Mouse (Mus musculus): Measurements from ENCODE around the gene Sp1. TPM values are rescaled to one million over a fixed set of nuclear protein-coding genes. Genes with fewer than 3 reads are reported as not detected.

Sp1 gene
- total and polyA plus RNA-seq, 3 experiments = 23.5 to 31.8 (median 27.1) TPM

- TF ChIP-seq EP300 (IDR thresholded peaks at IDR 0.05; ENCODE audit: low read length) (no peak), MXI1 (IDR thresholded peaks at IDR 0.05; ENCODE audit: low read depth, low read length) (peak; percentile 75; the same call in 1 of the 2 replicates), RAD21 (IDR thresholded peaks at IDR 0.05; ENCODE audit: low read depth, low read length) (no peak), NRF1 (IDR thresholded peaks at IDR 0.05; ENCODE audit: low read depth, low read length) (0 out of 2 replicates have a peak, but pooled peaks have one; percentile 36), CHD2 (IDR thresholded peaks at IDR 0.05; ENCODE audit: low read length) (peak; percentile 77), UBTF (IDR thresholded peaks at IDR 0.05; ENCODE audit: low read depth, low read length) (no peak), ZNF384 (IDR thresholded peaks at IDR 0.05; ENCODE audit: low read depth, low read length) (no peak), CTCF (conservative IDR thresholded peaks at IDR 0.05 in 1 of 2, IDR thresholded peaks at IDR 0.05 in 1 of 2; ENCODE audit: low read depth in 2 of 2, low read length in 2 of 2) (peak in 1 of 2 experiments; percentile 69; a peak in 2 of 4 replicates), SIN3A (IDR thresholded peaks at IDR 0.05; ENCODE audit: low read length) (peak; percentile 97), MAFK (IDR thresholded peaks at IDR 0.05; ENCODE audit: insufficient replicate concordance, low read length) (no peak), E2F4 (IDR thresholded peaks at IDR 0.05; ENCODE audit: insufficient replicate concordance, low read depth, low read length) (peak; percentile 46; the same call in 1 of the 2 replicates), PAX5 (IDR thresholded peaks at IDR 0.05; ENCODE audit: low read length) (no peak), USF1 (IDR thresholded peaks at IDR 0.05; ENCODE audit: low read depth, low read length) (no peak), TBP (conservative IDR thresholded peaks at IDR 0.05; ENCODE audit: low read depth, low read length) (peak; percentile 94), JUN (IDR thresholded peaks at IDR 0.05; ENCODE audit: insufficient read depth, low read depth, low read length) (no peak)
These were observed 53.0 kb downstream of the Sp1 start, which contains the start of gene Prr13 (continued) for GRCm38 (mm10) chr15:102458904-102459317.

- H3K4me3 ChIP-seq (replicated peaks in 1 of 3; ENCODE audit: low read depth in 2 of 3, low read length in 2 of 3, poor library complexity in 1 of 3) = peak overlapping the region; percentile 64 to 85 (median 83)
- dilution Hi-C loops (cut with MboI; ENCODE audit: extremely low pct_ligation_motif_present, extremely low pct_unique_long_range_greater_than_20kb, low sequenced_read_pairs) = no loop called here
- TF ChIP-seq ZKSCAN1 (IDR thresholded peaks at IDR 0.05; ENCODE audit: borderline replicate concordance, low read depth, low read length) (no peak), ETS1 (conservative IDR thresholded peaks at IDR 0.05; ENCODE audit: low read depth, low read length) (no peak), ZC3H11A (IDR thresholded peaks at IDR 0.05; ENCODE audit: low read depth, low read length) (no peak), HCFC1 (IDR thresholded peaks at IDR 0.05; ENCODE audit: low read depth, low read length) (no peak), MEF2A (IDR thresholded peaks at IDR 0.05; ENCODE audit: borderline replicate concordance, low read depth, low read length) (no peak), SMC3 (IDR thresholded peaks at IDR 0.05; ENCODE audit: low read depth, low read length) (no peak), TCF12 (IDR thresholded peaks at IDR 0.05; ENCODE audit: low read depth, low read length) (no peak), CTCF (conservative IDR thresholded peaks at IDR 0.05 in 1 of 2, IDR thresholded peaks at IDR 0.05 in 1 of 2; ENCODE audit: low read depth in 2 of 2, low read length in 2 of 2) (no peak), USF1 (IDR thresholded peaks at IDR 0.05; ENCODE audit: low read depth, low read length) (no peak), CHD1 (IDR thresholded peaks at IDR 0.05; ENCODE audit: low read depth, low read length) (no peak), POLR2A (IDR thresholded peaks at IDR 0.05; ENCODE audit: low read depth, low read length) (no peak), UBTF (IDR thresholded peaks at IDR 0.05; ENCODE audit: low read depth, low read length) (no peak), EP300 (IDR thresholded peaks at IDR 0.05; ENCODE audit: low read length) (no peak), KAT2A (IDR thresholded peaks at IDR 0.05; ENCODE audit: insufficient replicate concordance, low read length) (no peak)
- H3K9ac ChIP-seq (ENCODE audit: insufficient read depth, low read depth) = peak overlapping the region; percentile 66
- peaks cover under 1% of the 10 kb centered on the region for H3K27me3 ChIP-seq (replicated peaks)
- no peak overlapping the region for H3K27ac ChIP-seq (ENCODE audit: insufficient read depth, low read depth)
- in situ Hi-C loops (cut with MboI; ENCODE audit: low pct_ligation_motif_present, low pct_unique_long_range_greater_than_20kb, low sequenced_read_pairs) = no loop called here
- peaks cover 28% of the 10 kb centered on the region for H3K79me2 ChIP-seq (replicated peaks; ENCODE audit: control insufficient read depth, extremely low read depth, insufficient read depth, poor library complexity, severe bottlenecking)
- peak overlapping the region; percentile 90 for H3K4me2 ChIP-seq (ENCODE audit: insufficient read depth, low read depth, poor library complexity, severe bottlenecking)
- DNase-seq (ENCODE audit: extremely low read depth) = no peak
- H3K9me3 ChIP-seq (replicated peaks; ENCODE audit: low read length) = no peaks in the 10 kb centered on the region
- peaks cover 17 to 23% of the 10 kb centered on the region in 2 experiments for H3K36me3 ChIP-seq (replicated peaks in 1 of 2; ENCODE audit: control insufficient read depth in 1 of 2, insufficient read depth in 1 of 2, low read length in 1 of 2)
- peaks cover 0 to 30% of the 10 kb centered on the region in 2 experiments; a peak in 3 of 4 replicates for H3K4me1 ChIP-seq (ENCODE audit: control insufficient read depth in 1 of 2, insufficient read depth in 2 of 2)
These were observed 53.4 kb downstream of the Sp1 start for GRCm38 (mm10) chr15:102459381-102459780.
